Mouse (Mus musculus) megakaryocyte, adult 5-6 weeks (primary cell): ENCODE results near the gene Mei1. TPM values are rescaled to one million over a fixed set of nuclear protein-coding genes. Genes with fewer than 3 reads are reported as not detected.

ENCODE experiments used
- ATAC-seq: 2 replicates; pipeline ENCODE4 v1.8.0; 2016; ENCODE audit warnings: mild to moderate bottlenecking, inconsistent platforms; ENCODE audit not compliant: poor library complexity, severe bottlenecking
- total RNA-seq, 2 experiments: library from RNA; stranded (forward) in 1 of 2; stranded (reverse) in 1 of 2; fragments of 153-499, 151-499 nt in 1 of 2; fragments of 221-1000, 200-1000 nt in 1 of 2; gene quantifications; 2 replicates each; pipeline versions ENCODE4 v1.2.3 to v1.2.4; 2015 to 2017

Gene Mei1
- total RNA-seq, 2 experiments from 2014 or later, result not detected

DNA sequence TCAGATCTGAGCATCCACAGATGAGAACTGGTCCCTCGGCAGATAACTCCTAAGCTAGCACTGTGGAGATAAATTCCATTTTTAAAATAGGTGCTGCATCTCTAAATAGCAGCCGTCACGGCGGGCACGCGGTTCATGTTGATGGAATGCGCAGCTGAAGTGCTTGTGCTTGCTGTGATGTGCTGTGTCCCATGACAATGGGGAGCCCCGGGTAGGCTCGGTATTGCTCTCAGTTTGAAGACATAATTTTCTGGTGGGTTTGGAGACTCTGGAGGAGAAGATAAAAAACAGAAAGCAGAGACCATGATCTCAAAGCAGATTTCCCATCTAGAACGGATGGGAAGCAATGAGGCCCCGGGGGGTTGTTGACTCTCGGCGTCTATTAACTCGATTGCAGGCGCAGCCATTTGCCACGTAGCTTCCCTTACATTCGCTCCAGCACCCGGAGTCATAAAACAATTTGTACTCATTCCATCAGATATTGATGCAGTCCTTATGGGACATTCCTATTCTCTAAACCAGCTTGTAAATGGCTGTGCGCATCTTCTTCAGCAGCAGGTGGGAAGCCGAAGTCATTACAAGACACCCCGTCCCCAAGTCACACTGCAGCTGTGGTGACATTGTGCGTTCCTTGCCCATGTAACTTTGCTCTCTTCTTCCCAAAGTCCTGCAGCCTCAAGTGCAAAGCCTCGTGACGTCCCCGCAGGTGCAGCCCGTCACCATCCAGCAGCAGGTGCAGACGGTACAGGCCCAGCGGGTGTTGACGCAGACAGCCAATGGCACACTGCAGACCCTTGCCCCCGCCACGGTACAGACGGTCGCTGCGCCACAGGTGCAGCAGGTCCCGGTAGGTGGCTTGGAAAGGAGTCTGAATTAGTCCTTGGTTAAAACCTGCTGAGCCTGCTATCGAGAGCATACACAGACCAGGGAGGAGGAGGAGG lies 100.9 kb downstream of the Mei1 start:
- no peak for ATAC-seq

DNA sequence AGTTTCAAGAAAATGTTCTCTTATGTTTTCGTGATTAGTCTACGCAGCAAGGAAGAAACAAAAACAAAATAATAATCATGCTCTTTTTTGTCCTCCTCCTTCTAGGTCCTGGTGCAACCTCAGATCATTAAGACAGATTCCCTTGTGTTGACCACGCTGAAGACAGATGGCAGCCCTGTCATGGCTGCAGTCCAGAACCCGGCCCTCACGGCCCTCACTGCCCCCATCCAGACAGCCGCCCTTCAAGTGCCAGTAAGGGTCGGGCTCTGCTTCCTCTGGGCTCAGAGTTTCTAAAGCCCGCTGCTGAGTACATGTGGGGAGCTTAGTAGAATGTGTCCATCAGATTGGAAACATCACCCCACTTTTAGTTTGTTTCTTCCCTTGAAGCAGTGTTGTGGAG lies 102.9 kb downstream of the Mei1 start:
- no peak for ATAC-seq

DNA sequence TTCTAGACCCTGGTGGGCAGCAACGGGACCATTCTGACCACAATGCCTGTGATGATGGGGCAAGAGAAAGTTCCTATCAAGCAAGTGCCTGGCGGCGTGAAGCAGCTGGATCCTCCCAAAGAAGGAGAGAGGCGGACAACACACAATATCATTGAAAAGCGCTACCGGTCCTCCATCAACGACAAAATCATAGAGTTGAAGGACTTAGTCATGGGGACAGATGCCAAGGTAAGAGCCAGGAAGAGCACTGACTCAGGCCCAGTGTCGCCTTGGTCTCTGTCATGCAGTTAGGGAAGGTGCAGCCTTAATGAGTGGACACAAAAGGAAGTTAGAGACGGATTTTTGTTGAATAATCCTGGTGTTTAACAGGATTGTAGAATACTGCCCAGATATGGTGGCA lies 105.3 kb downstream of the Mei1 start:
- ATAC-seq, result no peak

Other genes with a start within 250 kb of the Mei1 start
- gene Tob2, start 211.2 kb upstream of the Mei1 start, total RNA-seq (2015), result 36.1 and 38.2 TPM in 2 replicates
- 20.3 and 23.8 TPM in 2 replicates for gene Tob2, start 211.2 kb upstream of the Mei1 start, total RNA-seq (2017)
- gene Phf5a, start 198.1 kb upstream of the Mei1 start, total RNA-seq (2015), result 65.3 and 85.6 TPM in 2 replicates
- gene Phf5a, start 198.1 kb upstream of the Mei1 start, total RNA-seq (2017), result 30.1 and 34.0 TPM in 2 replicates
- 47.0 and 58.7 TPM in 2 replicates for gene Aco2, start 197.7 kb upstream of the Mei1 start, total RNA-seq (2015)
- gene Aco2, start 197.7 kb upstream of the Mei1 start, total RNA-seq (2017), result 82.3 and 89.4 TPM in 2 replicates
- 2.7 and 3.9 TPM in 2 replicates for gene Polr3h, start 143.8 kb upstream of the Mei1 start, total RNA-seq (2015)
- gene Polr3h, start 143.8 kb upstream of the Mei1 start, total RNA-seq (2017), result 5.5 and 7.8 TPM in 2 replicates
- not detected in 2 replicates for gene Csdc2, start 133.2 kb upstream of the Mei1 start, total RNA-seq (2015)
- gene Csdc2, start 133.2 kb upstream of the Mei1 start, total RNA-seq (2017), result not detected in 2 replicates
- 10.4 and 10.5 TPM in 2 replicates for gene Pmm1, start 109.1 kb upstream of the Mei1 start, total RNA-seq (2015)
- 5.6 and 5.7 TPM in 2 replicates for gene Pmm1, start 109.1 kb upstream of the Mei1 start, total RNA-seq (2017)
- not detected in 2 replicates for gene 1700029P11Rik, start 89.5 kb upstream of the Mei1 start, total RNA-seq (2015)
- not detected in 2 replicates for gene 1700029P11Rik, start 89.5 kb upstream of the Mei1 start, total RNA-seq (2017)
- 28.8 and 36.2 TPM in 2 replicates for gene Xrcc6, start 82.2 kb upstream of the Mei1 start, total RNA-seq (2015)
- gene Xrcc6, start 82.2 kb upstream of the Mei1 start, total RNA-seq (2017), result 82.5 and 83.2 TPM in 2 replicates
- 19.1 and 26.3 TPM in 2 replicates for gene Desi1, start 36.1 kb upstream of the Mei1 start, total RNA-seq (2015)
- gene Desi1, start 36.1 kb upstream of the Mei1 start, total RNA-seq (2017), result 2.6 and 3.9 TPM in 2 replicates
- gene Snu13, start 22.4 kb upstream of the Mei1 start, total RNA-seq (2015), result 104 and 106 TPM in 2 replicates
- gene Snu13, start 22.4 kb upstream of the Mei1 start, total RNA-seq (2017), result 79.1 and 80.3 TPM in 2 replicates
- not detected in 2 replicates for gene 4930407I10Rik, start 10.8 kb upstream of the Mei1 start, total RNA-seq (2015)
- gene 4930407I10Rik, start 10.8 kb upstream of the Mei1 start, total RNA-seq (2017), result not detected in 2 replicates
- 7.8 and 8.8 TPM in 2 replicates for gene Ccdc134, start 57.9 kb downstream of the Mei1 start, total RNA-seq (2015)
- 22.6 and 23.5 TPM in 2 replicates for gene Ccdc134, start 57.9 kb downstream of the Mei1 start, total RNA-seq (2017)
- 39.0 and 40.7 TPM in 2 replicates for gene Srebf2, start 77.2 kb downstream of the Mei1 start, total RNA-seq (2015)
- 39.8 and 40.7 TPM in 2 replicates for gene Srebf2, start 77.2 kb downstream of the Mei1 start, total RNA-seq (2017)
- gene Shisa8, start 142.8 kb downstream of the Mei1 start, total RNA-seq (2015), result 0.14 TPM in 1 of 2 replicates, not detected in the other
- gene Shisa8, start 142.8 kb downstream of the Mei1 start, total RNA-seq (2017), result not detected in 2 replicates
- 1.8 and 2.7 TPM in 2 replicates for gene Tnfrsf13c, start 154.4 kb downstream of the Mei1 start, total RNA-seq (2015)
- 1.0 and 1.5 TPM in 2 replicates for gene Tnfrsf13c, start 154.4 kb downstream of the Mei1 start, total RNA-seq (2017)
- gene Cenpm, start 174.8 kb downstream of the Mei1 start, total RNA-seq (2015), result 20.3 and 32.9 TPM in 2 replicates
- gene Cenpm, start 174.8 kb downstream of the Mei1 start, total RNA-seq (2017), result 10.0 and 19.5 TPM in 2 replicates
- not detected in 2 replicates for gene 1500009C09Rik, start 182.4 kb downstream of the Mei1 start, total RNA-seq (2015)
- not detected in 2 replicates for gene 1500009C09Rik, start 182.4 kb downstream of the Mei1 start, total RNA-seq (2017)
- 0.11 TPM in 1 of 2 replicates, not detected in the other for gene Sept3, start 204.9 kb downstream of the Mei1 start, total RNA-seq (2015)
- gene Sept3, start 204.9 kb downstream of the Mei1 start, total RNA-seq (2017), result 0.08 TPM in 1 of 2 replicates, not detected in the other
- 0.22 TPM in 1 of 2 replicates, not detected in the other for gene Wbp2nl, start 229.0 kb downstream of the Mei1 start, total RNA-seq (2015)
- not detected in 2 replicates for gene Wbp2nl, start 229.0 kb downstream of the Mei1 start, total RNA-seq (2017)